8 mouse cellular contexts compared by ENCODE assay signal in the genomic region with DNA sequence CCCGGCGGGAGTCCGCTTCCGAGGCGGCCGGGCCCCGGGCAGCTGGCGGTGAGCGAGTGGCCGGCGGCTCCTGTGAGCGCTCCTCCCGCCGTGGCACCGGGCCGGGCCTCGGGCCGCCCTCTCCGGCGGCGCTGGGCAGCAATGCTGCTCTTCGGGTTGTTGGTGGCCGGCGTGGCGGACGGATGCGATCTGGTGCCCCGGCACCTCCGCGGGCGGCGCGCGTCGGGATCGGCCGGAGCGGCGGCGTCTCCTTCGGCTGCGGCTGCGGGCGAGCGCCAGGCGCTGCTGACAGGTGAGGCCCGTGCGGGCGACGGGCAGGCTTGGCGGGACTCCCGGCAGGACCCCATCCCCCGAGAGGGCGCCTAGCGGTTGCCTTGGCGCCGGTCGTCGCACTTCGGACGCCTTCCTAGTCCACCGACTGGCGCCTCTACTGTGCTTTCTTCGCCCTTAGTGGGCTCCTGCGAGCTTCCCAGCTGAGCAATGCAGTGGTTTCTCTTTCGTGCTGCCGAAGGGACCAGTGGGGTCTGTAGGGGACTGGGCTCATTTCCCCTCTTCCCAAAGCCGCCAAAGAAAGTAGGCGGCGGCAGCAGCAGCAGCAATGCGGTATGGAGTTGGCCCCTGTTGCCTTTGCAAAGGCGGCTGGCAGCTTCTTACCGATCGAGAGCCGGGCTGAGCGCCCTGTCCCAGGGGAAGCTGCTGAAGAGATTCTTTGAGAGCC. TPM values are rescaled to one million over a fixed set of nuclear protein-coding genes. Genes with fewer than 3 reads are reported as not detected.
DNase-seq lines count a peak whose midpoint lies in the region; ATAC-seq lines count a peak whose summit lies in the region.

No protein-coding gene starts in this region.

- H3K9me3 ChIP-seq in embryonic facial prominence, embryonic 10.5 days = no peaks in the 10 kb centered on the region
- H3K9me3 ChIP-seq in limb, embryonic 15.5 days = no peaks in the 10 kb centered on the region
- H3K9me3 ChIP-seq in midbrain, embryonic 16.5 days (replicated peaks; ENCODE audit: control insufficient read depth, low read length, poor library complexity, severe bottlenecking) = no peaks in the 10 kb centered on the region

- ATAC-seq in granulocyte monocyte progenitor cell, adult 5-6 weeks (replicated peaks; ENCODE audit: poor library complexity, severe bottlenecking) = peak; percentile 14
- peak; percentile 49; the same call in 1 of the 2 replicates for ATAC-seq in limb, embryonic 15.5 days (ENCODE audit: insufficient number of reproducible peaks, low FRiP score, low TSS enrichment, low read depth)
- peak; percentile 57 for ATAC-seq in midbrain, embryonic 16.5 days

- H3K4me2 ChIP-seq in limb, embryonic 15.5 days = peak overlapping the region; percentile 78
- H3K4me2 ChIP-seq in midbrain, embryonic 16.5 days (ENCODE audit: low read length) = peak overlapping the region; percentile 89

- no peaks in the 10 kb centered on the region for H3K36me3 ChIP-seq in embryonic facial prominence, embryonic 10.5 days (replicated peaks)
- no peaks in the 10 kb centered on the region for H3K36me3 ChIP-seq in limb, embryonic 15.5 days
- no peaks in the 10 kb centered on the region for H3K36me3 ChIP-seq in midbrain, embryonic 16.5 days (ENCODE audit: control insufficient read depth, insufficient read depth, low read length)

- H3K27ac ChIP-seq in embryonic facial prominence, embryonic 10.5 days (replicated peaks) = peak overlapping the region; percentile 92
- peak overlapping the region; percentile 92 for H3K27ac ChIP-seq in limb, embryonic 15.5 days
- H3K27ac ChIP-seq in midbrain, embryonic 16.5 days (ENCODE audit: low read length) = peak overlapping the region; percentile 95

- H3K4me1 ChIP-seq in embryonic facial prominence, embryonic 10.5 days = peaks cover 26% of the 10 kb centered on the region
- H3K4me1 ChIP-seq in limb, embryonic 15.5 days = peaks cover 29% of the 10 kb centered on the region
- peaks cover 26% of the 10 kb centered on the region for H3K4me1 ChIP-seq in midbrain, embryonic 16.5 days (ENCODE audit: control insufficient read depth, insufficient read depth, low read length)

- H3K4me3 ChIP-seq in embryonic facial prominence, embryonic 10.5 days = peak overlapping the region; percentile 90
- H3K4me3 ChIP-seq in limb, embryonic 15.5 days = peak overlapping the region; percentile 97
- H3K4me3 ChIP-seq in midbrain, embryonic 16.5 days (ENCODE audit: low read depth, low read length) = peak overlapping the region; percentile 91

- peak overlapping the region; percentile 91 for H3K9ac ChIP-seq in limb, embryonic 15.5 days
- peak overlapping the region; percentile 95 for H3K9ac ChIP-seq in midbrain, embryonic 16.5 days (ENCODE audit: low read depth, low read length)

- peak; percentile 31 to 53 for DNase-seq in left cerebral cortex, adult 18-20 months (ENCODE audit: low spot score in 2 of 2)
- no peak for DNase-seq in left cerebral cortex, adult 11 months (ENCODE audit: low spot score)
- peak; percentile 75 for DNase-seq in embryonic facial prominence, embryonic 10.5 days (ENCODE audit: low spot score)
- peak; percentile 54 for DNase-seq in kidney, adult 11 months
- DNase-seq in spleen, postnatal 14 days (ENCODE audit: low spot score in 2 of 2) = peak; percentile 26 to 44

- WGBS in embryonic facial prominence, embryonic 10.5 days = under 1% methylated on average over 76 of the region's 76 CpGs
- WGBS in limb, embryonic 15.5 days = under 1% methylated on average over 74 of the region's 76 CpGs
- WGBS in midbrain, embryonic 16.5 days = under 1% methylated on average over 66 of the region's 76 CpGs

- peaks cover 13% of the 10 kb centered on the region for H3K27me3 ChIP-seq in embryonic facial prominence, embryonic 10.5 days (replicated peaks; ENCODE audit: low read depth, poor library complexity, severe bottlenecking)
- H3K27me3 ChIP-seq in limb, embryonic 15.5 days = no peaks in the 10 kb centered on the region
- H3K27me3 ChIP-seq in midbrain, embryonic 16.5 days (ENCODE audit: control insufficient read depth, insufficient read depth, low read depth, low read length) = no peaks in the 10 kb centered on the region

RNA-seq across cellular contexts. Expression of gene Stim2, which starts 0.6 kb away (rescaled TPM):
- total RNA-seq in left cerebral cortex, adult 18-20 months (2021) = 10 to 100 TPM; 85.3 to 87.1 TPM
- 13.9 and 14.3 TPM in 2 replicates for polyA plus RNA-seq in embryonic facial prominence, embryonic 10.5 days (2016; fragmentation: Nextera tagmentation; extraction: Ambion mirVana)
- 13.4 and 17.7 TPM in 2 replicates for total RNA-seq in granulocyte monocyte progenitor cell, adult 5-6 weeks (2014; fragmentation: Nextera tagmentation)
- total RNA-seq in granulocyte monocyte progenitor cell, adult 5-6 weeks (2017) = 18.0 and 27.9 TPM in 2 replicates
- 16.0 and 22.6 TPM in 2 replicates for polyA plus RNA-seq in limb, embryonic 15.5 days (2015; fragmentation: Nextera tagmentation; extraction: Ambion mirVana)
- polyA plus RNA-seq in midbrain, embryonic 16.5 days (2015; fragmentation: Nextera tagmentation; extraction: Ambion mirVana) = 26.3 and 28.9 TPM in 2 replicates
